Mouse (Mus musculus): Measurements from ENCODE around the gene Relb. TPM values are rescaled to one million over a fixed set of nuclear protein-coding genes. Genes with fewer than 3 reads are reported as not detected.

The Relb gene
- polyA plus RNA-seq, 1 experiment from 2014 or later, result 6.1 TPM

DNA sequence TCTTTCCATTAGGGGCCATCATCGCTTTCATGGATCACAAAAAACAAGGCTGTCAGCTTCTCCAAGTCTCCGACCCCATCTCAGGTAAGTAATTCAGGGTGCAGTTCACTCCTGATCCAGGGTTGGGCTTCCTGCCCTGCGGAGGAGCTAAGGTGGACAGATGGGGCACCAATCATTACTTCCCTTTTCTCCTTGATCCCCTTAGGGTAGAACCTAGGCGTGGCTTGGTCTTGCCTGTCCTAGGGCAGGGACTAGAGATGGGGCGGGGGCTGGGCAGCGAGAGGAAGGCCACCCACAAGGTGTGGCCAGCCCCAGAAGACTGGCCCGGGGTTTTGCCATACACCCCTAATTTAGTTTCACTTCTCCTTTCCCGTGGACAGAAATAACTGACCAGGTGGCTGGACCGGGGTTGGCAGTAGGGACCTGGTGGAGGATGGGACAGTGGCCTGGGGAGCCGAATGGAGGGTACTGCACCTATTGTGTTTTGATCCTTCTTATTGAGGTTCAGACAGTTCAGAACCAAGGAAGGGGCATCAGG lies 51.3 kb downstream of the Relb start:
- Histone ChIP-seq H3K36me3 (peaks cover 23% of the 10 kb centered on the region), H3K27me3 (peaks cover 32% of the 10 kb centered on the region), H3K4me3 (peak overlapping the region; percentile 44), H3K9ac (peak overlapping the region; percentile 25; the same call in 1 of the 2 replicates), H3K9me3 (replicated peaks) (no peaks in the 10 kb centered on the region), H3K4me2 (peak overlapping the region; percentile 74), H3K27ac (no peak overlapping the region), H3K4me1 (replicated peaks) (peaks cover 24% of the 10 kb centered on the region)
- WGBS, result 13% methylated on average over 10 of the region's 10 CpGs
- ATAC-seq (replicated peaks; ENCODE audit: insufficient number of reproducible peaks, insufficient read depth, low FRiP score, low read depth), result no peak

DNA sequence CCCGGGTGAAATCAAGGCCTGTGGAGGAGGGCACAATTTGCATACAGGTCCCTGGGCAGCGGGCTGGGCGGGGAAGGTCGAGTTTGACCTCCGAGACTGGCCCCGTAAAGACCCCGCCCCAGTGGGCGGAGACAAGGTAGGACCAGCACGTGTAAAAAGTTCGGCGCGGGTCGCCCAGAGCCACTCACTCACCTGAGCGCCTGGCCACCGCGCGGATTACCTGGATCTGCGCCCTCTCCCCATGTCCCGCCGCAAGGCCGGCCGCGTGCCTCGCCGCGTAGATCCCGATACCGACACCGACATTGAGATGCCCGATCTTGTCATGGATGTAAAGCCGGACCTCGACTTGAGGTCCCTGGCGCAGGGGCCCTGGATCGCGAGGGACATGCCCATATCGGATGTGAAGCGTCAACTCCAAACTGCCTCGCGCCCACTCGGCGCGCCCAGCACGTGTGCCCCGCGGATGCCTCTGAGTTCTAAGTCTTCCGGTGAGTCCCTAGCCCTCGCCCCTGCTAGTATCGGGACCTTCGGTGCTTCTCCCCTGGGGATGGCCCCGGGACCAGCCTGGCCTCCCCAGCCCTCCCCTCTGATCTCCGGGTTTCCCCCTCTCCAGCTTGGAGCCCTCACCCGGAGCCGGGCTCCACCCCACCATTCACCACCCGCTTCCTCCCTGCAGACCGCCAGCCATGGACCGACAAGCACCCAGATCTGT lies 51.9 kb downstream of the Relb start, which contains the start of the genes Zfp296 and Gemin7:
TSS of gene Zfp296 (plus strand) at position 147 of the 712 bp plus-strand sequence.
TSS of gene Gemin7 (minus strand) at position 455 of the 712 bp plus-strand sequence.
- Histone ChIP-seq H3K27ac (no peak within 1 kb of the TSS), H3K9me3 (replicated peaks) (no peaks in the 10 kb centered on the region), H3K36me3 (peaks cover 19% of the 10 kb centered on the region), H3K9ac (peak within 1 kb of the TSS; percentile 25), H3K4me3 (peak within 1 kb of the TSS; percentile 44), H3K4me1 (replicated peaks) (peaks cover 27% of the 10 kb centered on the region), H3K4me2 (peak within 1 kb of the TSS; percentile 74), H3K27me3 (peaks cover 32% of the 10 kb centered on the region)
- no peak for ATAC-seq (replicated peaks; ENCODE audit: insufficient number of reproducible peaks, insufficient read depth, low FRiP score, low read depth)
- under 1% methylated on average over 56 of the region's 56 CpGs for WGBS

DNA sequence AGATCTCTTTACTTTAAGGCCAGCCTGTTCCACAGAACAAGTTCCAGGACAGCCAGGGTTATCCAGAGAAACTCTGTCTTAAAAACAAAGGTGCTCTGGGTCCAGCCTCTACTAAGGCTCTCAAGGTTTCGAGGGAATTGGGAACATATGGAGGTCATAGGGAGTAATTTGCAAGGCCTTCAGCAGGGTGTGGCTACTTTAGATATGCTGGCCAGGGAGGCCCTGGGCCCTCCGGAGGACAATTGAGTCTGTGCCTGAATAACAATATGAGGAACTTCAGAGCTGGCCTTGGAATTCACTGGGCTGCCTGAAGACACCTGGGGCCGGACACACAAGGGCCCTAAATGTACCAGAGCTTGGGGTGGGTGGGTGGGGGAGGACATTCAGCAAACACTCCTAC lies 53.7 kb downstream of the Relb start:
- 62% methylated on average over 3 of the region's 3 CpGs for WGBS

DNA sequence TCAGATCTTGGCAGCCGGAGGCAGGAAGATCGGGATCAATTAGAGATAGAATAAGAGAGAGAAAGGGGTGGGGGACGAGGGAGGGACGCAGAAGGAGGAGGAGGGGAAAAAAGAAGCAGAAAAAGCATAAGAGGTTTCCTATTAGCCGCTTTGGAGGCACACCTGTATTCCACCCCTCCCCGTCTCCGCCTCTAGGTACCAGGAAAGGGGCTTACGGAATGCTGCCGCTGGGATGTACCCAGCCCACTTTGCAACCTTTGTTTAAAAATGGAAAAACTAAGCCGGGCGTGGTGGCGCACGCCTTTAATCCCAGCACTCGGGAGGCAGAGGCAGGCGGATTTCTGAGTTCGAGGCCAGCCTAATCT lies 55.5 kb downstream of the Relb start:
- peaks cover 40% of the 10 kb centered on the region for H3K4me1 ChIP-seq (replicated peaks)
- H3K4me3 ChIP-seq, result peak overlapping the region; percentile 79
- H3K27me3 ChIP-seq, result peaks cover 29% of the 10 kb centered on the region
- H3K36me3 ChIP-seq, result peaks cover 8% of the 10 kb centered on the region
- WGBS, result 18% methylated on average over 16 of the region's 16 CpGs
- H3K9ac ChIP-seq, result peak overlapping the region; percentile 76
- H3K27ac ChIP-seq, result peak overlapping the region; percentile 92
- peak overlapping the region; percentile 90 for H3K4me2 ChIP-seq
- H3K9me3 ChIP-seq (replicated peaks), result no peaks in the 10 kb centered on the region
- ATAC-seq (replicated peaks; ENCODE audit: insufficient number of reproducible peaks, insufficient read depth, low FRiP score, low read depth), result no peak

More for the DNA sequence above, 53.7 kb downstream of the Relb start:
- Histone ChIP-seq H3K27me3 (peaks cover 32% of the 10 kb centered on the region), H3K9me3 (replicated peaks) (no peaks in the 10 kb centered on the region), H3K36me3 (peaks cover 6% of the 10 kb centered on the region; the same call in 1 of the 2 replicates), H3K27ac (no peak overlapping the region), H3K4me1 (replicated peaks) (peaks cover 40% of the 10 kb centered on the region), H3K4me2 (no peak overlapping the region), H3K4me3 (no peak overlapping the region), H3K9ac (no peak overlapping the region)
- no peak for ATAC-seq (replicated peaks; ENCODE audit: insufficient number of reproducible peaks, insufficient read depth, low FRiP score, low read depth)

DNA sequence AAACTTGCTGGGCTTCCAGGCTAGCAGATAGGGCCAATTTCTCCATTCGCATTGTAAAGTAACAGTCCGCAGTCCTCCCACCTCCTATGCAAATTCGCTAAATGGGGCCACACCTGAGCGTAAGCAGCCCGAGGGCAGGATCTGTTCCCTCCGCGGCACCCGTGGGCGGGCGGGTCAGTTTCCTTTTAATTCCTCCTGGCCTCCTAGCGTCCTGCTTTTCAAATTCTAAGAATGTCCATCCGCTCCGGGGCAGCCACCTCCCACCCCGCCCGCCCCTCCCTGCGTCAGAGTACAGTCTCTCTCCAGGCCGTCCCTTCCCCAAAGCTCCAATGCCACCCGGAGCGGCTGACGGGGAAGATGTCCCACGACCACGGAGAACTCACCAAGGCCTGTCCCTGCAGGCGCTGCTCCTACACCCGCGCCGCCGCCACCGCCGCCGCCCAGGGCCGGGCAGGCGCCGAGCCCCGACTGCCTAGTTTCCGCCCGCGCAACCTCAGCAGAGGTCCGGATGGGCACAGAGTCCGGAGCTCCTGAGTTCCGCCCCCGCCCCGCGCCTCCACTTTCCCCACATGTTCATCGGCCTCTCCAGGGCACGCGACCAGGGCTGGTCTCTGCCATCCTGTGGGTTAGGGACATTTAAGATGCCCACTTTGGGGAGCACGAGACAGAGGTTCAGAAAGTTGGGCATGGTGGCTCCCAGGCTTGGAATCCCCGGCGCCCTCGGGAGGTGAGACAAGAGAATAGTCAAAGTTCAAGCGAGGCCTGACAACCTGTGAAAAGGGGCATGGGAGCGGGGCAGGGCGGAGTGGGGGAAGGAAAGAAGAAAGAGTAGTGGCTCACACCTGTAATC lies 56.1 kb downstream of the Relb start:
- peaks cover 38% of the 10 kb centered on the region for H3K4me1 ChIP-seq (replicated peaks)
- WGBS, result under 1% methylated on average over 53 of the region's 53 CpGs
- H3K27me3 ChIP-seq, result peaks cover 23% of the 10 kb centered on the region

DNA sequence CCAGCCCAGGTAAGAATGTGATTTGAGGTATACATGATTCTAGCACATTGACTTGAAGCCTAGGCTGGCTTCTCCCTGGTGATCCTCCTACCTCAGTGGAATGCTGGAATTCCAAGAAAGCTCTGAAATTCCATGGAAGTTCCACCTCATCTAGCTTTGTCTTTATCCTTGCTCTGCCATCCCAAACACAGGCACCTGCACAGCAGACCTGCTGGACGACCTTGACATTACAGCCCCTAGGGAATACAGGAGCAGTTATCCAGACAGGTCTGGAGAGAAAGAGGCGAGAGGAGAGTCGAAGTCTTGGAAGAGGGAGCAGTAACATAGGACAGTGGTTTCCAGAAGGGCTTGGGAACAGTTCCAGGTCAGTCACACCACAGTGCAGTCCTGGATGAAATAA lies 59.6 kb downstream of the Relb start:
- Histone ChIP-seq H3K27me3 (no peaks in the 10 kb centered on the region), H3K27ac (no peak overlapping the region), H3K36me3 (peaks cover 27% of the 10 kb centered on the region), H3K4me1 (replicated peaks) (peaks cover 25% of the 10 kb centered on the region), H3K4me3 (no peak overlapping the region), H3K9me3 (replicated peaks) (no peaks in the 10 kb centered on the region), H3K9ac (no peak overlapping the region), H3K4me2 (no peak overlapping the region)
- ATAC-seq (replicated peaks; ENCODE audit: insufficient number of reproducible peaks, insufficient read depth, low FRiP score, low read depth), result no peak
- WGBS, result 79% methylated on average over 3 of the region's 3 CpGs

More for the DNA sequence above, 56.1 kb downstream of the Relb start:
- Histone ChIP-seq H3K36me3 (peaks cover 8% of the 10 kb centered on the region), H3K27ac (peak overlapping the region; percentile 92), H3K9ac (peak overlapping the region; percentile 76), H3K9me3 (replicated peaks) (no peaks in the 10 kb centered on the region), H3K4me3 (peak overlapping the region; percentile 79), H3K4me2 (peak overlapping the region; percentile 90)
- peak; percentile 78 for ATAC-seq (replicated peaks; ENCODE audit: insufficient number of reproducible peaks, insufficient read depth, low FRiP score, low read depth)

DNA sequence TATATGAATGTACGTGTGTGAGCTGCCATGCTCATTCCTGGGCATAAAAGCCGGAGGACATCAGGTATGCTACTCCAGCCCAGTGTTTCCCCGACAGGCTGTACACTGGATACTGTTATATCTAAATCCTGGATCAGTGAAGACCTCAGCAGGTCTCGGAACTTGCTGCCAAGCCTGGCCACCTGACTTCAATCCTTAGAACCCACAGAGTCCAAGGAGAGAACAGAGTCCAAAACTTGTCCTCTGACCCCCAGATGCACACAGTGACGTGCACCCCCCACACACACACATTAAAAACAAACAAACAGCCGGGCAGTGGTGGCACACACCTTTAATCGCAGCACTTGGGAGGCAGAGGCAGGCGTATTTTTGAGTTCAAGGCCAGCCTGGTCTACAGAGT lies 61.8 kb downstream of the Relb start:
- WGBS, result 89% methylated on average over 8 of the region's 8 CpGs

DNA sequence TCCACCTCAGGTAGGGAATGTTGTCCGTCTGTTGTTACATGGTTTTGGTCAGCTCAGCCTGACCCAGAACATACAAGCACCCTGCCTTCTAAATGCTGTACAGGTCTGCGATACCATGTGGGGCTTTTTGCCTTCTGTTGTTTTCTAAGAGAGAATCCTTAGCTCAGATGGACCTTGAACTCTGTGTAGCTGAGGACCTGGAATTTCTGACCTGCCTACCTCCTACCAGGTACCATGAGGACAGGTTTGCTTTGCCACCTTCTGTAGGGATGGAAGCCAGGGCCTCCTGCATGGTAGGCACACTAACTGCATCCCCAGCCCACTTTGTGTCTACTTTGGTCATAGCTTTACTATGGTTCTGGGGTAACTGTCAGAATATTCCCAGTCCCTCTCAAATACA lies 63.4 kb downstream of the Relb start:
- Histone ChIP-seq H3K27ac (no peak overlapping the region), H3K36me3 (peaks cover 36% of the 10 kb centered on the region), H3K9me3 (replicated peaks) (no peaks in the 10 kb centered on the region; the same call in 1 of the 2 replicates), H3K4me1 (replicated peaks) (peaks cover 15% of the 10 kb centered on the region), H3K4me2 (no peak overlapping the region), H3K4me3 (no peak overlapping the region), H3K9ac (no peak overlapping the region), H3K27me3 (no peaks in the 10 kb centered on the region)
- no peak for ATAC-seq (replicated peaks; ENCODE audit: insufficient number of reproducible peaks, insufficient read depth, low FRiP score, low read depth)
- WGBS, result 86% methylated on average over 2 of the region's 2 CpGs

More for the DNA sequence above, 61.8 kb downstream of the Relb start:
- no peaks in the 10 kb centered on the region for H3K27me3 ChIP-seq
- H3K4me2 ChIP-seq, result no peak overlapping the region
- no peak overlapping the region for H3K9ac ChIP-seq
- peaks cover 25% of the 10 kb centered on the region for H3K4me1 ChIP-seq (replicated peaks)
- no peaks in the 10 kb centered on the region; the same call in 1 of the 2 replicates for H3K9me3 ChIP-seq (replicated peaks)
- ATAC-seq (replicated peaks; ENCODE audit: insufficient number of reproducible peaks, insufficient read depth, low FRiP score, low read depth), result no peak
- H3K27ac ChIP-seq, result no peak overlapping the region
- peaks cover 36% of the 10 kb centered on the region for H3K36me3 ChIP-seq
- H3K4me3 ChIP-seq, result no peak overlapping the region

DNA sequence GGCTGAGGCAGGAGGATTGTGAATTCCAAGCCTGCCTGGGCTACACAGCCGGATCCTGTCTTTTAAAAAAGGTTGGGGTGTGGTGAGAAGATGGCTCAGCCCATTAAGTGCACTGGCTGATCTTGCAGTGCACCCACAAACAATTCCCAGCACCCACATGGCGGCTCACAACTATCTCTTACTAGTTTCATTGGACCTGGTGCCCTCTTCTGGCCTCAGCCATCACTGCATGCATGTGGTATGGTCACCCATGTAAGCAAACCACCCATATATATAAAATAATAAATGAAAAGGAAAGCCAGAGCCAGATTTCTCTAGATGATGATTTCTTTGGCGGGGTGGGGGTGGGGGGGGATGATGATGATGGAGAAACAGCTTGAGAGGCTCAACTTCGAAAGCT lies 64.8 kb downstream of the Relb start:
- WGBS, result 95% methylated on average over 4 of the region's 4 CpGs
- Histone ChIP-seq H3K27ac (no peak overlapping the region), H3K36me3 (peaks cover 29% of the 10 kb centered on the region), H3K27me3 (no peaks in the 10 kb centered on the region), H3K4me1 (replicated peaks) (peaks cover 28% of the 10 kb centered on the region), H3K4me3 (no peak overlapping the region), H3K9me3 (replicated peaks) (no peaks in the 10 kb centered on the region; the same call in 1 of the 2 replicates), H3K9ac (no peak overlapping the region), H3K4me2 (no peak overlapping the region)
- no peak for ATAC-seq (replicated peaks; ENCODE audit: insufficient number of reproducible peaks, insufficient read depth, low FRiP score, low read depth)

DNA sequence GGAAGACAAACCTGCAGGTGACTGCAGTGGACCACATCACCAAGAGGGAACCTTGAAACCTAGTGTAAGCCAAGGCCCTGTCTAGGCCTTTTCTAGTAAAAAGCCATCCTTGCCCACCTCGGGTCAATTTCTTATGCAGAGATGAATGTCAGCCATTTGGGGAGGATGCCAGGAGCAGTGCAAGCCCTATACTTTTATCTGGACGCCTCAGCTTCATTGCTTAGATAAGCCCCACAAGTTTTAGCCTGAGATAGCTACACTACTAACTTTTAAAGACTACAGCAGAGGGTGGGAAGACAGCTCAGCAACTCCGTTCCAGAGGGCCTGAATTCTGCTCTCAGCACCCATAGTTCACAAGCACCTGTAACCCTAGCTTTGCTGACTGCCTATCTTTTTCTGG lies 65.4 kb downstream of the Relb start:
- H3K9me3 ChIP-seq (replicated peaks), result no peaks in the 10 kb centered on the region; the same call in 1 of the 2 replicates
- peaks cover 34% of the 10 kb centered on the region for H3K4me1 ChIP-seq (replicated peaks)
- H3K4me2 ChIP-seq, result no peak overlapping the region
- H3K9ac ChIP-seq, result no peak overlapping the region
- H3K36me3 ChIP-seq, result peaks cover 28% of the 10 kb centered on the region
- H3K4me3 ChIP-seq, result no peak overlapping the region
- no peak overlapping the region for H3K27ac ChIP-seq
- WGBS, result 72% methylated on average over 3 of the region's 3 CpGs
- no peaks in the 10 kb centered on the region for H3K27me3 ChIP-seq
- ATAC-seq (replicated peaks; ENCODE audit: insufficient number of reproducible peaks, insufficient read depth, low FRiP score, low read depth), result no peak

All from heart, embryonic 15.5 days (tissue).